Mouse (Mus musculus): ENCODE measurements at regions not wholly inside any gene's neighbourhood (a gene's known extent, or its start where the extent isn't known, plus 50 kb on each side); places are given as distances from the start of the nearest gene placed in this dataset.

- no peak for DNase-seq
Measured at GRCm38 (mm10) chr14:36618459-36619085, 350.0 kb downstream of the Ccser2 start.

- no peak for DNase-seq
Measured at GRCm38 (mm10) chr14:36617987-36618386, 350.6 kb downstream of the Ccser2 start.

GRCm38 (mm10) chr14:36614926-36615325, 353.7 kb downstream of the Ccser2 start:
- DNase-seq, result no peak

GRCm38 (mm10) chr14:36612860-36613259, 355.7 kb downstream of the Ccser2 start:
- no peak for DNase-seq

- peak; percentile 8 for DNase-seq
Measured at GRCm38 (mm10) chr14:36584065-36584635, 384.4 kb downstream of the Ccser2 start.

- no peak for DNase-seq
Measured at GRCm38 (mm10) chr14:36583338-36584064, 385.1 kb downstream of the Ccser2 start.

- no peak for DNase-seq
Measured at GRCm38 (mm10) chr14:36563229-36563865, 405.2 kb downstream of the Ccser2 start.

GRCm38 (mm10) chr14:36537402-36537801, 431.2 kb downstream of the Ccser2 start:
- no peak for DNase-seq

GRCm38 (mm10) chr14:36527310-36527709, 432.6 kb downstream of the 4930474N05Rik start:
- no peak for DNase-seq

GRCm38 (mm10) chr14:36525591-36526037, 430.9 kb downstream of the 4930474N05Rik start:
- DNase-seq, result no peak

- DNase-seq, result peak; percentile 4
Measured at GRCm38 (mm10) chr14:36502076-36502994, 407.6 kb downstream of the 4930474N05Rik start.

- no peak for DNase-seq
Measured at GRCm38 (mm10) chr14:36499323-36499722, 404.6 kb downstream of the 4930474N05Rik start.

- no peak for DNase-seq
Measured at GRCm38 (mm10) chr14:36485499-36485898, 390.8 kb downstream of the 4930474N05Rik start.

GRCm38 (mm10) chr14:36471617-36472016, 376.9 kb downstream of the 4930474N05Rik start:
- no peak for DNase-seq

GRCm38 (mm10) chr14:36470362-36470761, 375.6 kb downstream of the 4930474N05Rik start:
- DNase-seq, result no peak

- no peak for DNase-seq
Measured at GRCm38 (mm10) chr14:36453049-36453448, 358.3 kb downstream of the 4930474N05Rik start.

GRCm38 (mm10) chr14:36450126-36450525, 355.4 kb downstream of the 4930474N05Rik start:
- DNase-seq, result no peak

- no peak for DNase-seq
Measured at GRCm38 (mm10) chr14:36414656-36415273, 320.0 kb downstream of the 4930474N05Rik start.

GRCm38 (mm10) chr14:36414180-36414579, 319.5 kb downstream of the 4930474N05Rik start:
- DNase-seq, result no peak

All from right cerebral cortex, postnatal 14 days (tissue).